Mouse (Mus musculus): ENCODE results near the gene Otulin. TPM values are rescaled to one million over a fixed set of nuclear protein-coding genes. Genes with fewer than 3 reads are reported as not detected.

Otulin gene
- total and polyA plus RNA-seq, 3 experiments: 65.5 to 70.6 TPM; not detected in 1

DNA sequence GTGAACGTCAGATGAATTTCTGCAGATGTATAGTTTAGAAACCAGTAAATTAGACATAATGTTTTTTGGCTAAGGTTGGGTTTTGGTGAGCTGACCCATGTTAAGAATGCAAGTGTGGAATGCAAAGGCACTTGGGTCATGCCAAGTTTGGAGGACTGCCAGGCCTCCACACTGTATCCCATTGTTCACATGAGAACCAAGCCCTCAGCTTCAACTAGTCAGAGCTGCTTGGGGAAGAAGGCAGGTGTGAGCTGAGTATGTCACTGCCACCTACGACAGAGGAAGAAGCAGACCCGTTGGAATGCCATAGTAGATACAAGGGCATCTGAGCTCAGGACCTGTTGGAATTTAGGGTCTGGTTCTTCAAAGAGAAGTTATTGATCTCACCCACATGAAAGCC is 54.6 kb downstream of the Otulin start:
- Histone ChIP-seq H3K9ac (ENCODE audit: control insufficient read depth, low read depth, low read length, poor library complexity, severe bottlenecking) (no peak overlapping the region), H3K36me3 (ENCODE audit: control insufficient read depth in 1 of 2, insufficient read depth in 2 of 2, low read length in 2 of 2) (no peaks in the 10 kb centered on the region), H3K4me1 (ENCODE audit: control insufficient read depth in 1 of 2, insufficient read depth in 2 of 2, low read length in 2 of 2) (no peaks in the 10 kb centered on the region), H3K9me3 (replicated peaks; ENCODE audit: insufficient read depth, low read length) (no peaks in the 10 kb centered on the region), H3K79me2 (ENCODE audit: control insufficient read depth, insufficient read depth, low read length, poor library complexity) (no peaks in the 10 kb centered on the region), H3K27ac (ENCODE audit: control insufficient read depth, low read depth, low read length) (no peak overlapping the region), H3K27me3 (ENCODE audit: control insufficient read depth in 1 of 2, insufficient read depth in 2 of 2, low read length in 2 of 2) (no peaks in the 10 kb centered on the region), H3K4me3 (ENCODE audit: control insufficient read depth in 1 of 2, insufficient read depth in 1 of 2, low read depth in 2 of 2, low read length in 2 of 2) (no peak overlapping the region)
- no peak for DNase-seq (ENCODE audit: low read depth, low spot score)
- TF ChIP-seq MAZ (IDR thresholded peaks at IDR 0.05; ENCODE audit: low read depth, low read length) (no peak), MEF2A (IDR thresholded peaks at IDR 0.05; ENCODE audit: extremely low read depth, insufficient replicate concordance, low read depth, low read length, poor library complexity, severe bottlenecking) (no peak), USF1 (IDR thresholded peaks at IDR 0.05; ENCODE audit: low read depth, low read length) (no peak), ZC3H11A (IDR thresholded peaks at IDR 0.05; ENCODE audit: low read depth, low read length) (no peak), RCOR1 (IDR thresholded peaks at IDR 0.05; ENCODE audit: low read depth, low read length) (no peak), HCFC1 (IDR thresholded peaks at IDR 0.05; ENCODE audit: low read depth, low read length) (no peak)

DNA sequence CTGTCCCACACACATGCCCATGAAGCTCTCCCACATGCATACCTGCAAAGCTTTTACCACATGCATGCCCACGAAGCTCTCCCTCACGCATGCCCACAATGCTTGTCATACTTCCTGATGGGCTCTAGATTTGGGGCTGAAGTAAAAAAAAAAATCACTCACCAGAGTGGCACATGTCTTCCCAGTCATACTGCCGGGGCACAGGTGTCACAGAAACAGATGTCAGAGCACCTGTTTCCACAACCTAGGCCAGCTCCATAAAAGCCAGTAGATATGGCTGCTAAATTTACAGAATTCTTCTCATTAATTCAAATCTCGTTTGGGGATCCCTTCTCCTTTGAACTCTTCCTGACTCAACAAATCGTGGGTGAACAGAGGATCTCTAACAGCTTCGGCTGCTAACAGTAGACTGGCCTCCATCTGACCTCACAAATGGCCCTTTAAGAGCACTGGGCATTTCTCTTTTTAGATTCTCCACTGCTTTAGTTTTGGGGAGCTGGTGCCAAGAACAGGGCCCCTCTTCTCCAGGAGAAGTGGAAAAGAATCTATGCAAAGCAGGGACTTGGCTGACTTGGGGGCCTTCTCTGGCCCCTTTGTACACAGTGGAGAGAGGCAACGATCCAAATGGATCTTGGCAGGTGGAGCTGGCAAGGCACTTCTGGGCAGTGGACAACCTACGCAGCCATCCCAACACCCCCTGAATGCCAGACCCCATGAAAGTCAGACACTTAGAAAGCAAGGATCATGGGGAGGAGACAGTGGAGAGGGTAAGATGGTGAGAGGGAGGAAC is 55.3 kb downstream of the Otulin start:
- H3K9ac ChIP-seq (ENCODE audit: control insufficient read depth, low read depth, low read length, poor library complexity, severe bottlenecking): no peak overlapping the region
- TF ChIP-seq ZKSCAN1 (IDR thresholded peaks at IDR 0.05; ENCODE audit: low read depth, low read length): no peak
- TF ChIP-seq NRF1 (IDR thresholded peaks at IDR 0.05; ENCODE audit: insufficient read depth, low read depth, low read length, poor library complexity, severe bottlenecking): no peak
- no peak for TF ChIP-seq POLR2AphosphoS2 (IDR thresholded peaks at IDR 0.05; ENCODE audit: low read length)
- TF ChIP-seq POLR2AphosphoS5 (IDR thresholded peaks at IDR 0.05; ENCODE audit: borderline replicate concordance, low read depth, low read length): no peak
- TF ChIP-seq RAD21 (IDR thresholded peaks at IDR 0.05; ENCODE audit: low read depth, low read length): no peak
- TF ChIP-seq MXI1 (IDR thresholded peaks at IDR 0.05; ENCODE audit: low read depth, low read length): no peak
- TF ChIP-seq USF1 (IDR thresholded peaks at IDR 0.05; ENCODE audit: low read depth, low read length): no peak
- TF ChIP-seq TBP (IDR thresholded peaks at IDR 0.05; ENCODE audit: low read depth, low read length): no peak
- no peak for TF ChIP-seq MAZ (IDR thresholded peaks at IDR 0.05; ENCODE audit: low read depth, low read length)
- no peak for TF ChIP-seq MEF2A (IDR thresholded peaks at IDR 0.05; ENCODE audit: extremely low read depth, insufficient replicate concordance, low read depth, low read length, poor library complexity, severe bottlenecking)
- no peak for TF ChIP-seq TAL1 (IDR thresholded peaks at IDR 0.05; ENCODE audit: low read length)
- TF ChIP-seq GABPA (IDR thresholded peaks at IDR 0.05; ENCODE audit: low read depth, low read length): no peak
- TF ChIP-seq SIN3A (IDR thresholded peaks at IDR 0.05; ENCODE audit: low read length): no peak
- TF ChIP-seq ETS1 (IDR thresholded peaks at IDR 0.05; ENCODE audit: low read depth, low read length): no peak
- no peak for TF ChIP-seq MAFK (IDR thresholded peaks at IDR 0.05; ENCODE audit: borderline replicate concordance, low read depth, low read length)
- TF ChIP-seq E2F4 (IDR thresholded peaks at IDR 0.05; ENCODE audit: borderline replicate concordance, low read depth, low read length): no peak
- TF ChIP-seq TCF12 (IDR thresholded peaks at IDR 0.05; ENCODE audit: low read depth, low read length): no peak
- no peak for TF ChIP-seq NELFE (IDR thresholded peaks at IDR 0.05; ENCODE audit: low read depth, low read length)
- no peak overlapping the region for H3K4me3 ChIP-seq (ENCODE audit: control insufficient read depth in 1 of 2, insufficient read depth in 1 of 2, low read depth in 2 of 2, low read length in 2 of 2)
- H3K27me3 ChIP-seq (ENCODE audit: control insufficient read depth in 1 of 2, insufficient read depth in 2 of 2, low read length in 2 of 2): no peaks in the 10 kb centered on the region
- no peak for DNase-seq (ENCODE audit: low read depth, low spot score)
- no peak overlapping the region for H3K27ac ChIP-seq (ENCODE audit: control insufficient read depth, low read depth, low read length)
- no peaks in the 10 kb centered on the region for H3K9me3 ChIP-seq (replicated peaks; ENCODE audit: insufficient read depth, low read length)
- H3K36me3 ChIP-seq (ENCODE audit: control insufficient read depth in 1 of 2, insufficient read depth in 2 of 2, low read length in 2 of 2): no peaks in the 10 kb centered on the region
- no peaks in the 10 kb centered on the region for H3K79me2 ChIP-seq (ENCODE audit: control insufficient read depth, insufficient read depth, low read length, poor library complexity)
- no peaks in the 10 kb centered on the region for H3K4me1 ChIP-seq (ENCODE audit: control insufficient read depth in 1 of 2, insufficient read depth in 2 of 2, low read length in 2 of 2)

All from MEL (cell line).